Mouse (Mus musculus): ENCODE measurements around the gene Usp6nl.

The Usp6nl gene

GRCm38 (mm10) chr2:6333570-6333969 is 11.1 kb downstream of the Usp6nl start:
- DNase-seq: no peak

DNA sequence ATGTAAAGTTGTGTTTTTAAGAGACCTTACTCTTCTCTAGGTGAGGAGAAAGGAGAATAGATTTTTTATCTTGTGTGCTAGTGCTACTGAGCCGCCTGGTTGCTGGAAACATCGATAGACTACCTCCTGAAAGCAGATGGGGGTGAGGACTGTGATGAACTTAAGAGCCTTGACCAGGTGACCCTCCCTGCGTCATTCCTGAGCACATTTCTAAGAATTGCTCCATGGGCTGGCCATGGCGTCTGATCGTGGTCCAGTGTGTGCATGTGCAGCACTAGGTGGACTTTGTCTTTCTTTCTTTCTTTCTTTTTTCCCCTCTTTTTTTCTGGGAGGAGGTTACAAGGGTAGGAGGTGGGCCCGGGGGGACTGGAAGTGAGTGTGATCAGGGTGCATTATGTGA is 11.5 kb downstream of the Usp6nl start:
- no peak for DNase-seq

GRCm38 (mm10) chr2:6335032-6335735 is 12.7 kb downstream of the Usp6nl start:
- DNase-seq: no peak

DNA sequence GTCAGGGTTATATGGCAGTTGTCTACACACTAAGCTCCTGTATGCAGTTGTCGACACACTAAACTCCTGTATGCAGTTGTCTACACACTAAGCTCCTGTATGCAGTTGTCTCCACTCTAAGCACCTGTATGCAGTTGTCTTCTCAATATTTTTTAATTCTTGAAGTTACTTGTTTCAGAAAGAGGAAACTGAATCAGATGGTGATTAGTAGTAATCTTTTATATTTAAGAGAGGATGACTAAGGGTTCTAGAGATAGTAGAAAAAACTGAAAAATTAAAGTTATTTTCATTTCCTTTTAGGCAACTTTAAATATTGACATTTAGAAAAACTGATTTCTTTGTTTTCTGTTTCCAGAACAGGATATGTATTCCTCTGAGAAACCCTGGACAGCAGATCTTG is 13.5 kb downstream of the Usp6nl start:
- no peak for DNase-seq

- no peak for DNase-seq
Measured at GRCm38 (mm10) chr2:6336649-6337048, 14.2 kb downstream of the Usp6nl start.

- DNase-seq: no peak
Measured at GRCm38 (mm10) chr2:6337436-6337835, 15.0 kb downstream of the Usp6nl start.

GRCm38 (mm10) chr2:6338031-6338629 is 15.7 kb downstream of the Usp6nl start:
- DNase-seq: no peak

DNA sequence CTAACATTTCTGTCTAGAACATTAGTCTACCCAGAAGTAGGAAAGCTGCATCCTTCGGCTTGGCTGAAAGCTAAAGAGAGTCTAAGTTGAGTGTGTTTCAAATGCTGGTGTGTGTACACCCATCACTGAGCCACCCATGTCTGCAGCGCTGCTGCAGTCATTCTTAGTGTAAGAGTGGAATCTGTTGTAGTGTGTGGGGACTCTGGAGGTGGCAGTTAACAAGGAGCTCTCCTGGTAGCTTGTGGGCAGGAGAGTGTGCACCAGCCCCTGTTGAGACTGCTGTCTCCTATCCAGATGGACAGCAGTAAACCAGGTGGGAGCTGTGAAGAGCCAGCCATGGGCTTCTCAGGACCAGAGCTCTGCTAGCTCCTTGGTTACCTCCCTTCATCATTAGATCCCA is 18.0 kb downstream of the Usp6nl start:
- no peak for DNase-seq

- DNase-seq: no peak
Measured at GRCm38 (mm10) chr2:6341496-6341895, 19.0 kb downstream of the Usp6nl start.

DNA sequence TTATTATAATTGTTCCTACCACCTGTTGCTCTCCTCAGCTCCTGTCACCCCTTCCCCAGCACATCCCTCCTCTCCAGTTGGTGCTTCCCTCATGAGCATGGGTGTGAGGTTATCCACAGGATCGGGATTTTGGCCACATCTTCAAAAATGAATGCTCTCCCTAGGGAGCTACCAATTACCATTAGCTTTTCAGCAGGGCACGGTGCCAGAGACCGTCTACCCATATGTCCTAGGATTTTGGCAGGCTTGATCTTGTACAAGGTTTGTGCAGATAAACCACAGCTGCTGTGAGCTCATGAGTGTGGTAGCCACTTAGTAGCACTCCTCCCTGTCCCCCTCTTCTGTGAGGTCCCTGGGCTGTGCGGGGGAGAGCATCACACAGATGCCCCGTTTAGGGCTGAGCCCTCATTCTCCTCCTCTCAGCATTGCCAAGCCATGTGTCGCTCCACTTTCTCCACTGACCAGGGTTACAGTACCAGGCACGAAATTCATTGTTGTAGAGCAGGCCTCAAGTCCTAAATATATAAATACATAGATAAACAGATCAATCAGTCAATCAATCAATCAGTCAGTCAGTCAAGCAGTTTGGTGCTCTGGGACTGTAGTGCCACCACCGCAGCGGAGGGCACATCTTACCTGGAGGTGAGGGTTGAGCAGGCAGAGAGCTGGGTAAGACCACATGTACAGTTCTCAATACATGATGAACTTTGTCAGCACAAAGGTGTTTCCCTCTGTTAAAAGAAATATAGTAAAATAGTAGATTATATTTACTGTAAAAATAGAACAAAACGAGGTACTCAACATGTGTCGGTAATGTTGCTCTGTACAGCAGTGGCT is 27.0 kb downstream of the Usp6nl start:
- DNase-seq: no peak

GRCm38 (mm10) chr2:6350164-6350563 is 27.7 kb downstream of the Usp6nl start:
- no peak for DNase-seq

- no peak for DNase-seq
Measured at GRCm38 (mm10) chr2:6350931-6351695, 28.6 kb downstream of the Usp6nl start.

- DNase-seq: no peak
Measured at GRCm38 (mm10) chr2:6352541-6352971, 30.1 kb downstream of the Usp6nl start.

- no peak for DNase-seq
Measured at GRCm38 (mm10) chr2:6353060-6353459, 30.6 kb downstream of the Usp6nl start.

GRCm38 (mm10) chr2:6357306-6357705 is 34.8 kb downstream of the Usp6nl start:
- DNase-seq: no peak

GRCm38 (mm10) chr2:6359645-6360044 is 37.2 kb downstream of the Usp6nl start:
- DNase-seq: no peak

GRCm38 (mm10) chr2:6363126-6363525 is 40.7 kb downstream of the Usp6nl start:
- no peak for DNase-seq

GRCm38 (mm10) chr2:6363922-6364321 is 41.5 kb downstream of the Usp6nl start:
- no peak for DNase-seq

DNA sequence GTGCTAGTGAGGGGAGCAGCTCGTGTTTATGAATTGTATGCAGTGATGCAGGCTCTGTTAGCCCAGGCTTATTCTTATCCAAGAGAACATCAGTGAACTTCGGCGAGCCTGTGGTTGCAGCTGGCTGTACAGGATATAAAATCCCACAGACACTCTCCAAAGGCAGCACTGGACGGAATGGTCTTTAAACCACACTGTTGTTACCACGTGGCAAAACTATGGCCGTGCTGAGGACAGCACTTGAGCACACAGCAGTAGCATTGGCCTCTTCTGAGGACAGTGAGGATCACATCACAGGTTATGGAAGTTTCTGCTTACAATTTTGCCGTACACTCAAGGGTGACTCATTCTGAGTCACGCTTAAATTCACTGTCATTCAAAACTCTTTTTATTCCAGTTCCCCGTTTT is 44.1 kb downstream of the Usp6nl start:
- DNase-seq: no peak

- no peak for DNase-seq
Measured at GRCm38 (mm10) chr2:6366973-6367372, 44.5 kb downstream of the Usp6nl start.

- DNase-seq: no peak
Measured at GRCm38 (mm10) chr2:6367497-6367896, 45.0 kb downstream of the Usp6nl start.

- DNase-seq: no peak
Measured at GRCm38 (mm10) chr2:6374216-6374615, 51.7 kb downstream of the Usp6nl start.

DNA sequence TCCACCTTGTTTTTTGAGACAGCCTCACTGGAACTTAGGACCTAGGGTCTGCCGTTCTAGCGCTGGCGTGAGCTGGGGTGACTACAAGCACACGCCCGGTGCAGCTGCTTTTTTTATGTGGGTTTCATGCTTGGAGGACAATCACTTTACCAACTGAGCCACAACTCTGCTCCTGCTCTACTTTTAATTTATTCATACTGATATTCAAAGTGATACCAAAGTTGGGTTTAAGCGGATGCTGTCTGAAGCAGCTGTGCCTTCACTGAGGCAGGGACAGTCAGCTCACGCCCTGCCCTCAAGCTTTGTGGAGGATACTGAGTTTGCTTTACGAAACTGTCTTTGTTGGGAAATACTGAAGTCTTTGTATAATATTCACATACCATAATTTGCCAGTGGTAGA is 53.6 kb downstream of the Usp6nl start:
- DNase-seq: no peak
